Mouse (Mus musculus) regulatory T cell (primary cell): ENCODE data around the gene Tor3a.

Experiments used
- in situ Hi-C: fragments of 300-600 bp; cut with MboI, MseI; formaldehyde crosslinking; loops from one replicate; pipeline ENCODE4 v1.15.1; 2025; ENCODE audit warnings: high pct_unique_total_duplicates

Tor3a gene

GRCm38 (mm10) chr1:156639455-156639854 is 34.7 kb downstream of the Tor3a start:
- in situ Hi-C loops = loop anchor here (5.0 kb wide), 1 partner anchor 33 kb away; the partner anchor contains the start of gene Tor3a

DNA sequence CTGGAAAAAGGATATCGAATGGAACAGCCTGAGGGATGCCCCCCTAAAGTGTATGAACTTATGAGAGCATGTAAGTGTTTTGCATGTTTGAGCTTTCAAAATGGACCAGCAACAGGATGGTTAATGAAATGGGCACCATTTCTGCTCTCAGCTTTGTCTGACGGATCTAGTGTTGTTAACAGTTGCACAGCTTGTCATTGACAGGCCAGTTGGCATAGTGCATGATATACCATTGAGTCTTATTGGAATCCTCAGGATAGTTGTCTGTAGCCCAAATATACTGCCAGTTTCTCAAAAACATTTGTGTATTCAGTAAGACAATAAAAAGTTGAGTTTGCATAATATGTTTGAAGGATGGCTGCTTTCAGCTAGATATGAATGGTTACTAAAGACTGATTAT is 39.0 kb downstream of the Tor3a start:
- in situ Hi-C loops = loop anchor here (5.0 kb wide), 1 partner anchor 37 kb away; the partner anchor contains the start of gene Tor3a

DNA sequence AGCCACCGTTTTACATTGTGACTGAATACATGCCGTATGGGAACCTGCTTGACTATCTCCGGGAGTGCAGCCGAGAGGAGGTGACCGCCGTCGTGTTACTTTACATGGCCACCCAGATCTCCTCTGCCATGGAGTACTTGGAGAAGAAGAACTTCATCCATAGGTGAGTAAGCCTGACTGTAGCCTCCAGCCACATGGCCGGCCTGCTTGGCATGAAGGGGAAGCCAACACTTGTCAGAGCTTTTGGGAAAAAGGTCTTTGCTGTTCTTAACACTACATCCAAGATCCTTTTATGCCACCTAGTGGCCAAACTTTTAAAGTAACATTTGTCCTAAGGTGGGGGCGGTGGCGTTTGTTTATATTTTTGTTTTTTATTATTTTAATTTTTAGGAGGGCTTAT is 41.1 kb downstream of the Tor3a start:
- in situ Hi-C loops = loop anchor here (5.0 kb wide), 1 partner anchor 96 kb away; no protein-coding TSS in a partner anchor

GRCm38 (mm10) chr1:156630965-156631364 is 43.2 kb downstream of the Tor3a start:
- in situ Hi-C loops = loop anchor here (5.0 kb wide), 1 partner anchor 94 kb away; no protein-coding TSS in a partner anchor

GRCm38 (mm10) chr1:156629984-156630383 is 44.2 kb downstream of the Tor3a start:
- in situ Hi-C loops = loop anchor here (5.0 kb wide), 1 partner anchor 93 kb away; no protein-coding TSS in a partner anchor

GRCm38 (mm10) chr1:156626729-156627128 is 47.4 kb downstream of the Tor3a start:
- in situ Hi-C loops = no loop called here

GRCm38 (mm10) chr1:156624231-156624630 is 49.9 kb downstream of the Tor3a start:
- in situ Hi-C loops = no loop called here

DNA sequence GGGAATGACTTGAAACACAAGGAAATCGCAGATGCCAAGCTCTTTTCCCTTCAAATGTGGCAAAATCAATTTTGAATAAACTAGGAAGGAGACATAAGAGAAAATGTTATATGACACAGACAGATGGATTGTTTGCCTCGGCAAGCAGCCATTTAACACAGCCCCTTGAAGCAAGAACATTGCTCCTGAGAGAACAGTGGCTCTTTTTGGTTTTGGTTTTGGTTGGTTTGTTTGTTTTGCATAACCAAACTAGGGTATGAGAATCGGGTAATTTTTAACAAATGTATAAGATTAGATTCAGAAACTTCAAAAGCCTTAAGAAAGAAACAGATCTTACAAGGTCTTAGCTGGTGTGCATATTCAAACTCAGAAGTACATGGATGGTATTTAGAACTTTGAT is 53.2 kb downstream of the Tor3a start:
- in situ Hi-C loops = no loop called here

GRCm38 (mm10) chr1:156620292-156620909 is 53.8 kb downstream of the Tor3a start:
- in situ Hi-C loops = no loop called here

- in situ Hi-C loops = no loop called here
Measured at GRCm38 (mm10) chr1:156617811-156618210, 56.3 kb downstream of the Tor3a start.

- in situ Hi-C loops = no loop called here
Measured at GRCm38 (mm10) chr1:156616989-156617598, 57.1 kb downstream of the Tor3a start.

GRCm38 (mm10) chr1:156615381-156616133 is 58.6 kb downstream of the Tor3a start:
- in situ Hi-C loops = no loop called here

DNA sequence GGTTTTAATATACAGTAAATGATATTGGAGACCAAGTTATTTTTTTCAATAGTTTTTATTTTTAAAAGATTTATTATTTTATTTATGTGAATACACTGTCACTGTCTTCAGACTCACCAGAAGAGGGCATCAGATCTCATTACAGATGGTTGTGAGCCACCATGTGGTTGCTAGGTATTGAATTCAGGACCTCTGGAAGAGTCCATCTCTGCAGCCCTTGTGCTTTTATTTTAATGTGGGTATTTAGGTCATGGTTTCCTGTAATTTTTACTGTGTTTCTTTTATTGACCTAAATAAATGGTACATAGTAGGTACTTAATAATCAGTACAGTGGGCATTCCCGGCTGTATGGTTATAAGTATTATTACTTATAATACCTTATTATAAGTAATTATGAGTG is 59.4 kb downstream of the Tor3a start:
- in situ Hi-C loops = no loop called here

- in situ Hi-C loops = no loop called here
Measured at GRCm38 (mm10) chr1:156613855-156614530, 60.2 kb downstream of the Tor3a start.

- in situ Hi-C loops = no loop called here
Measured at GRCm38 (mm10) chr1:156610257-156610656, 63.9 kb downstream of the Tor3a start.

DNA sequence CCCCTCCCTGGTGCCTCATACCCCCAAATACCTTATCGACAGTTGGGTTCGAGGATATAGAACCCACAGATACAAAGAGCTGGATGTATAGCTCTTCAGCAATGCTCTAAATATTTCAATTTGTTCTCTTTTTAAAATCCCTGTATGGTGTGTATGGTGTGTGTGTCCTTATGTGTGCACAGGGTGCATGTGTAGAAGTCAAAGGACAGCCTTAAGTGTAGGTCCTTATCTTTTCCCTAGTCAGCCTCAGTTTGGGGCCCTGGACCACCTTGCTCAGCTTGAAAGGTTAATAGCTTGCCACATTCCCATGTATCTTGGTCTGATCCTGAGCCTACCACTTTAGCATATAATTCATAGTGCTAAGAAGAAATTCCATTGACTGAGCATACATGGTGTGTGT is 65.7 kb downstream of the Tor3a start:
- in situ Hi-C loops = no loop called here

- in situ Hi-C loops = no loop called here
Measured at GRCm38 (mm10) chr1:156605940-156606339, 68.2 kb downstream of the Tor3a start.

DNA sequence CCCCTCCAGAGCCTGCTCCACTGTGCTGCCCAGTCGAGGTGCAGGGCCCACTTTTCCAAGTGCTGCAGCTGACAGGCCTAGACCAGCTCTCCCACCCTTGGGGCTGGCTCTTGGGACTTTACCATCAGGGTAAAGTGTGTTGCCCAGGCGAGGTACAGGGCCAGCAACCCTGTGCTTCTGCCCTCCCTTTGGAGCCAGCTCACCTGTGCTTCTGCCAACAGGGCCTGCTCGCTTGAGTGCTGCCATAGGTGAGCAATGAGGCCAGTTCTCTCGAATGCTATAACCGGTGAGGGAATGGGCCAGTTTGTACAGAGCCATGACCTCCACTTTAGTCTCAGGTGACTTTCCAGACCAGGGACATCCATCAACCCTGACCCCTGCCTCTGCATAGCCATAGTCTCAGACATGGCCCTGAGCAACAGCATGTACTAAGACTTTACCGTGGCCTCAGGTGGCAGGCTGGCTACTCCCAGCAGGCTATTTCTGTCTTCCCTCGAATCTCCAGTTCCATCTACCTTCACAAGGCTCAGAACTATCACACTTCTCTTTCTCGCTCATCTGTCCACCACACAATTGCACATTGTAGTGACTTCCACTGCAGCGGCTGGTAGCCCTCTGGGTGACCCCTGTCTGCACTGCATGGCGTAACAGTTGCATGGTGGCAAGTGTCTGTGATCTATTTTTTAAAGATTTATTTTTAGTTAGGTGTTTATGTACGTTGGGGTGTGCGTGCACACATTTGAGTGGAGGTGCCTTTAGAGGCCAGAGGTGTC is 68.9 kb downstream of the Tor3a start:
- in situ Hi-C loops = no loop called here
